8 mouse cellular contexts compared by ENCODE assay signal in the genomic region with DNA sequence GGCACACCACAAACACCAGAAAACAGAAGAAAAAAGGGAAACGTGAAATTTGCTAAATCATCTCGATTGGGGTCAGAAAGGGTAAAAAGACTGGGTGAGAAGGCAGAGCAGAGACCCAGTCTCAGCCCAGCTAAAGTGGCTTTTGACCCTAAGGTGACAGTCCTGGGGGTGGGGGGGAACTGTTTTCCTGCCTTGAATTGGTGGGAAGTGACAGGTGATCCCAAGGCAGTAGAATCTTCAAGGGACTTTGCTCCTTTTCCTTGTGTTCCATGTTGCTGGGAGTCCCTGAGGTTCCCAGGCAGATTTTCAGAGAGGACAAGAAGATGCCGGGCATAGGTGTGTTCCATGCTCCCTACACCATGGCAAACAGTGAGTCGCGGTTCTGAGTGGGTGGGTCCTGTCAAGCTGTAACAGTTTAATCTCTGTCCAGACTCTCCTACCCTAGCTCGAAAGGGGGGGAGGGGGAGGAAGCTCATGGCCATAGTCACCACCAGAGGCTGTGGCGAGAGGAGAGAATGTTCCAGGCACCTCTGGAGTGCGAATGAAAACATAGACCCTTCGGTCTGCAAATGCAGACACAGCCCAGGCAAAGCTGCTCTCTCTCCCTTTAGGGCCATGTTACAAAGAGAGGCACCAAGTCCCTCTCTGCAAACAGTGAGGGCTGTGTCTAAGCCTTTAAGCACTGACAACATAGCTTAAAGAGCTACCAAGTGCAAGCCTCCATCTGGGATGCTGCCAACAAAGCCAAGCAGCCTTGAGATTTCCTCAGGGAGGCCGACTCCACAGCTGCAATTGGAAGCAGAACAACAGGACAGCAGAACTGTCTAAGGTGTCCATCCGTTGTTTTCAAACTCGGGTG. TPM values are rescaled to one million over a fixed set of nuclear protein-coding genes. Genes with fewer than 3 reads are reported as not detected.
DNase-seq lines count a peak whose midpoint lies in the region; ATAC-seq and TF ChIP-seq lines count a peak whose summit lies in the region.

No protein-coding gene starts in this region.

- TF ChIP-seq POLR2A in kidney, adult 2 months (IDR thresholded peaks at IDR 0.05; ENCODE audit: low read depth, low read length) = no peak

- H3K9ac ChIP-seq in liver, embryonic 13.5 days = no peak overlapping the region
- no peak overlapping the region for H3K9ac ChIP-seq in neural tube, embryonic 14.5 days (replicated peaks; ENCODE audit: low read depth, low read length)

- 26% methylated on average over 12 of the region's 12 CpGs for WGBS in liver, embryonic 13.5 days (ENCODE audit: insufficient replicate concordance)
- WGBS in kidney, adult 2 months = 33% methylated on average over 12 of the region's 12 CpGs
- 53% methylated on average over 12 of the region's 12 CpGs for WGBS in neural tube, embryonic 14.5 days

- peak; percentile 28 to 82 for DNase-seq in adrenal gland, adult (ENCODE audit: inconsistent age in 2 of 2, low spot score in 1 of 2)
- no peak for DNase-seq in adrenal gland, adult 8-10 months
- DNase-seq in liver, embryonic 13.5 days = no peak
- DNase-seq in liver = no peak
- peak; percentile 46 for DNase-seq in kidney, adult 2 months
- no peak for DNase-seq in layer of hippocampus, adult 8-10 months (ENCODE audit: low spot score in 2 of 2)

- H3K4me2 ChIP-seq in liver, embryonic 13.5 days = peak overlapping the region; percentile 24; the same call in 1 of the 2 replicates
- peak overlapping the region; percentile 16; the same call in 1 of the 2 replicates for H3K4me2 ChIP-seq in neural tube, embryonic 14.5 days (ENCODE audit: low read depth, low read length)

- no peak overlapping the region for H3K27ac ChIP-seq in liver, embryonic 13.5 days
- no peak overlapping the region for H3K27ac ChIP-seq in kidney, adult 2 months (ENCODE audit: insufficient read depth, low read depth, low read length)
- H3K27ac ChIP-seq in neural tube, embryonic 14.5 days (ENCODE audit: low read depth, low read length) = 0 out of 2 replicates have a peak overlapping the region, but pooled peaks have one; percentile 16

- peaks cover 28% of the 10 kb centered on the region for H3K4me1 ChIP-seq in liver, embryonic 13.5 days (replicated peaks)
- peaks cover 13% of the 10 kb centered on the region; the same call in 1 of the 2 replicates for H3K4me1 ChIP-seq in kidney, adult 2 months (ENCODE audit: control insufficient read depth, insufficient read depth, low read length)
- H3K4me1 ChIP-seq in neural tube, embryonic 14.5 days (ENCODE audit: control insufficient read depth, insufficient read depth, low read length) = no peaks in the 10 kb centered on the region

- H3K4me3 ChIP-seq in liver, embryonic 13.5 days (replicated peaks) = no peak overlapping the region
- no peak overlapping the region; the same call in 1 of the 2 replicates for H3K4me3 ChIP-seq in kidney, adult 2 months (ENCODE audit: insufficient read depth, low read depth, low read length)
- no peak overlapping the region for H3K4me3 ChIP-seq in neural tube, embryonic 14.5 days (ENCODE audit: low read depth, low read length)

- no peak for ATAC-seq in liver, embryonic 13.5 days (ENCODE audit: low read depth)
- no peak for ATAC-seq in neural tube, embryonic 14.5 days (ENCODE audit: low read depth)
- ATAC-seq in monocyte, adult 5-6 weeks (replicated peaks; ENCODE audit: insufficient number of reproducible peaks, low FRiP score, low TSS enrichment, poor library complexity, severe bottlenecking) = no peak

- no peaks in the 10 kb centered on the region for H3K9me3 ChIP-seq in liver, embryonic 13.5 days (replicated peaks)
- no peaks in the 10 kb centered on the region for H3K9me3 ChIP-seq in neural tube, embryonic 14.5 days (ENCODE audit: control insufficient read depth, low read length)

- H3K27me3 ChIP-seq in liver, embryonic 13.5 days = peaks cover 31% of the 10 kb centered on the region
- H3K27me3 ChIP-seq in kidney, adult 2 months (replicated peaks; ENCODE audit: control insufficient read depth, insufficient read depth, low read length) = no peaks in the 10 kb centered on the region
- H3K27me3 ChIP-seq in neural tube, embryonic 14.5 days (ENCODE audit: control insufficient read depth, insufficient read depth, low read length) = no peaks in the 10 kb centered on the region

- H3K36me3 ChIP-seq in liver, embryonic 13.5 days = no peaks in the 10 kb centered on the region
- H3K36me3 ChIP-seq in kidney, adult 2 months (ENCODE audit: control insufficient read depth, insufficient read depth, low read length) = no peaks in the 10 kb centered on the region
- no peaks in the 10 kb centered on the region for H3K36me3 ChIP-seq in neural tube, embryonic 14.5 days (ENCODE audit: control insufficient read depth, insufficient read depth, low read length)

- no peak for TF ChIP-seq CTCF in kidney, adult 2 months (conservative IDR thresholded peaks at IDR 0.05; ENCODE audit: insufficient read depth, insufficient read length, low read depth, low read length)

RNA-seq across cellular contexts. Expression of a gene that starts 3.2 kb away (rescaled TPM):
- total RNA-seq in adrenal gland, adult 8-10 months (2022) = not detected
- polyA plus RNA-seq in liver, embryonic 13.5 days (2015; fragmentation: Nextera tagmentation; extraction: Ambion mirVana) = not detected in 2 replicates
- 0.20 TPM in 1 of 2 replicates, not detected in the other for polyA plus RNA-seq in kidney, adult 2 months (2012; rRNA removed)
- not detected in 2 replicates for polyA plus RNA-seq in neural tube, embryonic 14.5 days (2014; fragmentation: Nextera tagmentation; extraction: Ambion mirVana)
- 2.2 TPM in 1 of 3 replicates, not detected in the others for total RNA-seq in monocyte, adult 5-6 weeks (2017)
- total RNA-seq in layer of hippocampus, adult 8-10 months (2022) = not detected

RNA-seq across cellular contexts. Expression of a gene that starts 10.1 kb away (rescaled TPM):
- 100 to 1,000 TPM in 2 of 4 experiments, 10 to 100 TPM in 2; 77.9 to 150 (median 98.7) TPM for total RNA-seq in adrenal gland, adult 8-10 months (2022)
- 10.8 and 12.0 TPM in 2 replicates for polyA plus RNA-seq in liver, embryonic 13.5 days (2015; fragmentation: Nextera tagmentation; extraction: Ambion mirVana)
- 13.4 and 14.3 TPM in 2 replicates for polyA plus RNA-seq in kidney, adult 2 months (2012; rRNA removed)
- polyA plus RNA-seq in neural tube, embryonic 14.5 days (2014; fragmentation: Nextera tagmentation; extraction: Ambion mirVana) = 9.9 and 11.1 TPM in 2 replicates
- total RNA-seq in monocyte, adult 5-6 weeks (2017) = 9.1 to 23.2 TPM (median 11.9 TPM) in 3 replicates
- 10 to 100 TPM; 70.6 to 79.4 (median 72.7) TPM for total RNA-seq in layer of hippocampus, adult 8-10 months (2022)

RNA-seq across cellular contexts. Expression of a gene that starts 21.8 kb away (rescaled TPM):
- not detected for total RNA-seq in adrenal gland, adult 8-10 months (2022)
- not detected in 2 replicates for polyA plus RNA-seq in liver, embryonic 13.5 days (2015; fragmentation: Nextera tagmentation; extraction: Ambion mirVana)
- not detected in 2 replicates for polyA plus RNA-seq in kidney, adult 2 months (2012; rRNA removed)
- not detected in 2 replicates for polyA plus RNA-seq in neural tube, embryonic 14.5 days (2014; fragmentation: Nextera tagmentation; extraction: Ambion mirVana)
- not detected in 3 replicates for total RNA-seq in monocyte, adult 5-6 weeks (2017)
- not detected for total RNA-seq in layer of hippocampus, adult 8-10 months (2022)

RNA-seq across cellular contexts. Expression of a gene that starts 33.2 kb away (rescaled TPM):
- total RNA-seq in adrenal gland, adult 8-10 months (2022) = not detected
- polyA plus RNA-seq in liver, embryonic 13.5 days (2015; fragmentation: Nextera tagmentation; extraction: Ambion mirVana) = 3.2 and 3.4 TPM in 2 replicates
- polyA plus RNA-seq in kidney, adult 2 months (2012; rRNA removed) = 0.35 and 2.0 TPM in 2 replicates
- polyA plus RNA-seq in neural tube, embryonic 14.5 days (2014; fragmentation: Nextera tagmentation; extraction: Ambion mirVana) = not detected in 2 replicates
- not detected in 3 replicates for total RNA-seq in monocyte, adult 5-6 weeks (2017)
- total RNA-seq in layer of hippocampus, adult 8-10 months (2022) = not detected

RNA-seq across cellular contexts. Expression of a gene that starts 48.0 kb away (rescaled TPM):
- 1 to 10 TPM; 2.6 to 6.7 (median 4.2) TPM for total RNA-seq in adrenal gland, adult 8-10 months (2022)
- polyA plus RNA-seq in liver, embryonic 13.5 days (2015; fragmentation: Nextera tagmentation; extraction: Ambion mirVana) = 0.17 TPM in 1 of 2 replicates, not detected in the other
- polyA plus RNA-seq in kidney, adult 2 months (2012; rRNA removed) = 0.19 and 0.41 TPM in 2 replicates
- 12.7 and 18.1 TPM in 2 replicates for polyA plus RNA-seq in neural tube, embryonic 14.5 days (2014; fragmentation: Nextera tagmentation; extraction: Ambion mirVana)
- not detected in 3 replicates for total RNA-seq in monocyte, adult 5-6 weeks (2017)
- 1 to 10 TPM; 3.5 to 5.3 (median 4.2) TPM for total RNA-seq in layer of hippocampus, adult 8-10 months (2022)

Comparison
In these comparisons a context has a peak if more than half of its experiments do, and no peak if none do; other contexts are left out.
1. DNase-seq: peak in adrenal gland, adult (2 of 2) and kidney, adult 2 months (single experiment); none in adrenal gland, adult 8-10 months (single experiment), liver, embryonic 13.5 days (single experiment), liver (single experiment) and layer of hippocampus, adult 8-10 months (0 of 2).